Mouse (Mus musculus) stomach, postnatal 0 days (tissue): ENCODE measurements around the gene Zbtb7b. TPM values are rescaled to one million over a fixed set of nuclear protein-coding genes. Genes with fewer than 3 reads are reported as not detected.

Experiments used
- ATAC-seq: fragments of 200-750 bp; cut with Nextera tagmentation; 2 replicates; pipeline ENCODE4 v1.8.0; 2017; ENCODE audit not compliant: low FRiP score, low TSS enrichment
- DNase-seq: peaks from one replicate; pipeline ENCODE4 v3.0.0-alpha.2; 2016; ENCODE audit warnings: low spot score
- H3K27ac ChIP-seq: fragments of 300-500 bp; sonication (generic); replicated peaks from 2 replicates; pipeline ENCODE4 v1.5.1; 2014; ENCODE audit warnings: mild to moderate bottlenecking, control low read depth
- H3K27me3 ChIP-seq: fragments of 300-500 bp; sonication (generic); 2 replicates; pipeline ENCODE4 v1.6.1; 2014; ENCODE audit warnings: low read length; ENCODE audit not compliant: control insufficient read depth, insufficient read depth
- H3K36me3 ChIP-seq: fragments of 300-500 bp; sonication (generic); 2 replicates; pipeline ENCODE4 v1.6.1; 2014; ENCODE audit warnings: low read length, mixed read lengths; ENCODE audit not compliant: control insufficient read depth, insufficient read depth
- H3K4me1 ChIP-seq: fragments of 300-500 bp; sonication (generic); replicated peaks from 2 replicates; pipeline ENCODE4 v1.6.1; 2014; ENCODE audit warnings: antibody characterized with exemption; ENCODE audit not compliant: control insufficient read depth, insufficient read depth
- H3K4me2 ChIP-seq: fragments of 300-500 bp; sonication (generic); replicated peaks from 2 replicates; pipeline ENCODE4 v1.6.1; 2014; ENCODE audit warnings: low read depth, mild to moderate bottlenecking, control low read depth, moderate library complexity
- H3K4me3 ChIP-seq: fragments of 300-500 bp; sonication (generic); 2 replicates; pipeline ENCODE4 v1.5.1; 2014; ENCODE audit warnings: low read depth, low read length, control low read depth
- H3K9ac ChIP-seq: fragments of 300-500 bp; sonication (generic); 2 replicates; pipeline ENCODE4 v1.6.1; 2014; ENCODE audit warnings: mild to moderate bottlenecking, low read length, control low read depth, mixed read lengths
- H3K9me3 ChIP-seq: fragments of 300-500 bp; sonication (generic); 2 replicates; pipeline ENCODE4 v1.6.1; 2016; ENCODE audit warnings: low read length; ENCODE audit not compliant: control insufficient read depth
- CTCF ChIP-seq: IDR thresholded peaks from 2 replicates; pipeline ENCODE4 v1.5.1; 2016; ENCODE audit warnings: antibody characterized with exemption, low read depth, mild to moderate bottlenecking, moderate library complexity
- EP300 ChIP-seq: optimal IDR thresholded peaks from 2 replicates; pipeline ENCODE3; 2016; ENCODE audit warnings: antibody characterized with exemption
- WGBS: fragments of 180-500 bp; shearing (Covaris S2); extraction: QIAGEN DNeasy Blood & Tissue Kit; methylation state at CpG from one replicate; pipeline ENCODE4 v1.1.7; 2014; 5-methylcytosine and 5-hydroxymethylcytosine counted together
- polyA plus RNA-seq: library from polyadenylated mRNA; unstranded; fragments of >200 nt; fragmentation: Nextera tagmentation; extraction: Ambion mirVana; gene quantifications from 2 replicates; pipeline ENCODE4 v1.2.1, GENCODE M21; 2015

Gene Zbtb7b
- polyA plus RNA-seq, 1 experiment from 2014 or later = 7.9 TPM

GRCm38 (mm10) chr3:89388901-89389740 is 5.5 kb downstream of the Zbtb7b start:
- H3K4me2 ChIP-seq = peak overlapping the region; percentile 99; the same call in 1 of the 2 replicates
- H3K4me3 ChIP-seq = no peak overlapping the region
- DNase-seq = no peak
- TF ChIP-seq CTCF = no peak
- TF ChIP-seq EP300 = no peak
- peaks cover 11% of the 10 kb centered on the region for H3K4me1 ChIP-seq
- H3K9me3 ChIP-seq = no peaks in the 10 kb centered on the region
- no peaks in the 10 kb centered on the region for H3K27me3 ChIP-seq
- H3K36me3 ChIP-seq = no peaks in the 10 kb centered on the region
- H3K9ac ChIP-seq = no peak overlapping the region
- ATAC-seq = no peak
- WGBS = 47% methylated on average over 5 of the region's 6 CpGs
- H3K27ac ChIP-seq = peak overlapping the region; percentile 94

GRCm38 (mm10) chr3:89388134-89388881 is 6.3 kb downstream of the Zbtb7b start:
- Histone ChIP-seq H3K4me3 (peak overlapping the region; percentile 18; the same call in 1 of the 2 replicates), H3K9ac (peak overlapping the region; percentile 41), H3K27ac (peak overlapping the region; percentile 84), H3K9me3 (no peaks in the 10 kb centered on the region), H3K4me2 (peak overlapping the region; percentile 50), H3K36me3 (no peaks in the 10 kb centered on the region), H3K27me3 (no peaks in the 10 kb centered on the region), H3K4me1 (peaks cover 11% of the 10 kb centered on the region)
- DNase-seq = peak; percentile 60
- WGBS = 49% methylated on average over 11 of the region's 11 CpGs
- ATAC-seq = 0 out of 2 replicates have a peak, but pooled peaks have one; percentile 2
- TF ChIP-seq CTCF = no peak
- TF ChIP-seq EP300 = no peak

GRCm38 (mm10) chr3:89387632-89388031 is 6.9 kb downstream of the Zbtb7b start:
- H3K4me2 ChIP-seq = peak overlapping the region; percentile 50
- peak overlapping the region; percentile 41; the same call in 1 of the 2 replicates for H3K9ac ChIP-seq
- peak overlapping the region; percentile 84 for H3K27ac ChIP-seq

GRCm38 (mm10) chr3:89386438-89387420 is 7.8 kb downstream of the Zbtb7b start:
- H3K9ac ChIP-seq = peak overlapping the region; percentile 41

More at GRCm38 (mm10) chr3:89387632-89388031, 6.9 kb downstream of the Zbtb7b start:
- ATAC-seq (no peak), DNase-seq (peak; percentile 58)
- H3K4me3 ChIP-seq = peak overlapping the region; percentile 18; the same call in 1 of the 2 replicates
- 47% methylated on average over 11 of the region's 11 CpGs for WGBS
- H3K9me3 ChIP-seq = no peaks in the 10 kb centered on the region
- peak; percentile 21; the same call in 1 of the 2 replicates for TF ChIP-seq CTCF
- no peak for TF ChIP-seq EP300
- H3K4me1 ChIP-seq = peaks cover 11% of the 10 kb centered on the region
- H3K27me3 ChIP-seq = no peaks in the 10 kb centered on the region
- no peaks in the 10 kb centered on the region for H3K36me3 ChIP-seq

GRCm38 (mm10) chr3:89385451-89385850 is 9.1 kb downstream of the Zbtb7b start:
- Histone ChIP-seq H3K4me1 (peaks cover 7% of the 10 kb centered on the region), H3K9me3 (no peaks in the 10 kb centered on the region), H3K27me3 (no peaks in the 10 kb centered on the region), H3K27ac (peak overlapping the region; percentile 79), H3K36me3 (peaks cover 3% of the 10 kb centered on the region), H3K4me3 (no peak overlapping the region), H3K4me2 (peak overlapping the region; percentile 23), H3K9ac (no peak overlapping the region)
- no peak for DNase-seq
- ATAC-seq = no peak
- 53% methylated on average over 10 of the region's 11 CpGs for WGBS
- no peak for TF ChIP-seq CTCF
- TF ChIP-seq EP300 = no peak

More at GRCm38 (mm10) chr3:89386438-89387420, 7.8 kb downstream of the Zbtb7b start:
- Histone ChIP-seq H3K27ac (peak overlapping the region; percentile 84), H3K27me3 (no peaks in the 10 kb centered on the region), H3K4me1 (peaks cover 11% of the 10 kb centered on the region), H3K4me3 (peak overlapping the region; percentile 18; the same call in 1 of the 2 replicates), H3K36me3 (no peaks in the 10 kb centered on the region), H3K4me2 (peak overlapping the region; percentile 50), H3K9me3 (no peaks in the 10 kb centered on the region)
- ATAC-seq (no peak), DNase-seq (peak; percentile 35)
- no peak for TF ChIP-seq CTCF
- no peak for TF ChIP-seq EP300
- WGBS = 58% methylated on average over 17 of the region's 17 CpGs
